Mouse (Mus musculus): ENCODE data around the gene Slc35f4. TPM values are rescaled to one million over a fixed set of nuclear protein-coding genes. Genes with fewer than 3 reads are reported as not detected.

Gene Slc35f4
- polyA plus RNA-seq, 1 experiment from 2014 or later = not detected

DNA sequence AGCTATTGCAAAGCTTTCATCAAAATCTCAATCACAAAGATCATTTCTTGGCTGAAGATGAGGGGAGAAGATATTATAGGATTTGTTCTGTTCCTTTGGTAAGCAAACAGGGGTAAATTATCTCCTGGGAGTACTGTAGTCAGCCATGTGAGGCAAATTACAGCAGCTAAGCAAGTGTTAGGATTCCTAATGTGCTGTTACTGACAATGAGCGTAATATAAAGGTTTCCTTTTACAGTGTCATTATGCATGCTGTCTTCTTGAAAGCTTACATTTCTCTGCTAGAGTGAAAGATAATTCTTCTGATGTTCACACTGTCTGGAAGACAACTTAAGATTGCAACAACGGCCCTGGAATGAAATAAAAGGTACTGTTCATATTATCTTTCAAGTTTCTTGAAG, 192.0 kb downstream of the Slc35f4 start:
- Histone ChIP-seq H3K4me1 (ENCODE audit: control insufficient read depth, insufficient read depth, low read length) (no peaks in the 10 kb centered on the region), H3K9me3 (ENCODE audit: control insufficient read depth, low read length) (no peaks in the 10 kb centered on the region), H3K4me3 (ENCODE audit: low read length) (no peak overlapping the region), H3K9ac (ENCODE audit: low read depth, low read length) (no peak overlapping the region), H3K27me3 (ENCODE audit: control insufficient read depth, insufficient read depth, low read length) (no peaks in the 10 kb centered on the region), H3K36me3 (ENCODE audit: control insufficient read depth, insufficient read depth, low read length) (no peaks in the 10 kb centered on the region), H3K4me2 (replicated peaks; ENCODE audit: low read depth, low read length) (no peak overlapping the region), H3K27ac (ENCODE audit: low read depth, low read length) (no peak overlapping the region)
- WGBS = 63% methylated on average over 2 of the region's 2 CpGs
- no peak for ATAC-seq (ENCODE audit: low FRiP score, low TSS enrichment)

DNA sequence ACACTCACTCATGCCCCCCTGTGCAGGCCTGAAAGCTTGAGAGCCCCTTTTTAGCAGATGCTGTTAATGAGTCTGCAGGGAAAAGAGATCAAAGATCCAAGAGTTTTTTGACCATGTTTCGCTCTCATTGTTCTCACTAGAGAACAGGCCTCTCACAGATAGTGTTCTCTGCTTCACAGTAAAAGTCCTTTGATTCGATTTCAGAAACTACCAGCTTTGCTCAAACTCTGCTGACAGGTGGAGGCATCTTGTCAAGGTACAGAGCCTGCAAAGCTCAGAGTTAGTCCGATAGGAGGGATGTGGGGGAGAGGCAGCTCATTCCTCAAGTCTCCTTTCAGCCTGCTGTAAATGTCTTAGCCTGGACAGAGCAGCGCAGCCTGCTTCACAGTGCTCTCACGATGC, 209.4 kb downstream of the Slc35f4 start:
- no peaks in the 10 kb centered on the region for H3K27me3 ChIP-seq (ENCODE audit: control insufficient read depth, insufficient read depth, low read length)
- H3K4me1 ChIP-seq (ENCODE audit: control insufficient read depth, insufficient read depth, low read length) = 0 out of 2 replicates have a peak, but pooled peaks cover 4% of the 10 kb centered on the region
- no peak for ATAC-seq (ENCODE audit: low FRiP score, low TSS enrichment)
- no peak overlapping the region for H3K9ac ChIP-seq (ENCODE audit: low read depth, low read length)
- H3K4me2 ChIP-seq (replicated peaks; ENCODE audit: low read depth, low read length) = no peak overlapping the region
- H3K36me3 ChIP-seq (ENCODE audit: control insufficient read depth, insufficient read depth, low read length) = no peaks in the 10 kb centered on the region
- 19% methylated on average over 5 of the region's 5 CpGs for WGBS
- H3K9me3 ChIP-seq (ENCODE audit: control insufficient read depth, low read length) = no peaks in the 10 kb centered on the region
- H3K4me3 ChIP-seq (ENCODE audit: low read length) = no peak overlapping the region
- H3K27ac ChIP-seq (ENCODE audit: low read depth, low read length) = no peak overlapping the region

DNA sequence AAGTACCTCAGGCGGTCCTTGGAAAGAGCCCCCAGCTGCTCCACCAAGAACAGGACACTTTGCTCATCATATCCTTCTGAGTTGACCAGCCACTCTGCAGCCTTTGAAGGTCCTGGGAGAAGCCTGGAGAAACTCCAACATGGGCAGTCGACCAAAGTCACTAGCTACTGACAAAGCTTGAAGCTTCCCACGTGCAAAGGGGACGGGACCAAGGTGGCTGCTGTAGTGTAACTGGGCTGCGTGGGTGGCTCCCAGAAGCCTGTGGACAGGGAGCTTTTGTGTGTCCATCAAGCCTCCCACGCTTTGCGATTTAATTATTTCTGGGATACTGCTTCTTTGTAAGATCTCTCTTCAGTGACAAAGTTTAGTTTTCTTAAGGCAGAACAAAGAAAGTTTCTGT, 211.9 kb downstream of the Slc35f4 start:
- WGBS = 51% methylated on average over 7 of the region's 7 CpGs
- H3K4me2 ChIP-seq (replicated peaks; ENCODE audit: low read depth, low read length) = no peak overlapping the region

GRCm38 (mm10) chr14:49313376-49313775, 212.5 kb downstream of the Slc35f4 start:
- Histone ChIP-seq H3K9me3 (ENCODE audit: control insufficient read depth, low read length) (no peaks in the 10 kb centered on the region), H3K27ac (ENCODE audit: low read depth, low read length) (no peak overlapping the region), H3K4me1 (ENCODE audit: control insufficient read depth, insufficient read depth, low read length) (0 out of 2 replicates have a peak, but pooled peaks cover 4% of the 10 kb centered on the region), H3K4me3 (ENCODE audit: low read length) (no peak overlapping the region), H3K27me3 (ENCODE audit: control insufficient read depth, insufficient read depth, low read length) (no peaks in the 10 kb centered on the region), H3K4me2 (replicated peaks; ENCODE audit: low read depth, low read length) (no peak overlapping the region), H3K36me3 (ENCODE audit: control insufficient read depth, insufficient read depth, low read length) (no peaks in the 10 kb centered on the region), H3K9ac (ENCODE audit: low read depth, low read length) (no peak overlapping the region)
- WGBS = 60% methylated on average over 8 of the region's 8 CpGs
- no peak for ATAC-seq (ENCODE audit: low FRiP score, low TSS enrichment)

More for the DNA sequence above, 211.9 kb downstream of the Slc35f4 start:
- H3K36me3 ChIP-seq (ENCODE audit: control insufficient read depth, insufficient read depth, low read length) = no peaks in the 10 kb centered on the region
- no peak overlapping the region for H3K4me3 ChIP-seq (ENCODE audit: low read length)
- 0 out of 2 replicates have a peak, but pooled peaks cover 4% of the 10 kb centered on the region for H3K4me1 ChIP-seq (ENCODE audit: control insufficient read depth, insufficient read depth, low read length)
- H3K27ac ChIP-seq (ENCODE audit: low read depth, low read length) = no peak overlapping the region
- H3K27me3 ChIP-seq (ENCODE audit: control insufficient read depth, insufficient read depth, low read length) = no peaks in the 10 kb centered on the region
- no peaks in the 10 kb centered on the region for H3K9me3 ChIP-seq (ENCODE audit: control insufficient read depth, low read length)
- no peak for ATAC-seq (ENCODE audit: low FRiP score, low TSS enrichment)
- H3K9ac ChIP-seq (ENCODE audit: low read depth, low read length) = no peak overlapping the region

DNA sequence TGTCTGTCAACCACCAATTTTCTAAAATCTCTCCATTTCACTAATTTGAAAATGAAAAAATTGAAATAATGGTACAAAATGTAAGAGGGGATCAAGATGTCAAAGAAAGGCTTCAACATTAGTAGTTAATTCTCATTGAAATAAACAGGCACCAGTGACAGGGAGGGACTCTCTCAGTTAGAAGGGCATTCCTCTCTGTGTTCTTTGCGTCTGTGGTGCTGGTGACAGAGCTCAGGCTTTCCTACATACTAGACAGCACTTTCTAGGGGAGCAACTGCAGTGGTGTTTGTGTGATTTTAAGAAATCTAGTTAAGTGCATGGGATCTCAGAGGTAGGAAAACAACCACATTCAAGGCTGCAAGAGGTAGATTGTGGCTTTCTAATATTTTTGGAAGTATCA, 214.3 kb downstream of the Slc35f4 start:
- no peaks in the 10 kb centered on the region for H3K27me3 ChIP-seq (ENCODE audit: control insufficient read depth, insufficient read depth, low read length)
- no peak for ATAC-seq (ENCODE audit: low FRiP score, low TSS enrichment)
- no peak overlapping the region for H3K4me2 ChIP-seq (replicated peaks; ENCODE audit: low read depth, low read length)
- 0 out of 2 replicates have a peak, but pooled peaks cover 4% of the 10 kb centered on the region for H3K4me1 ChIP-seq (ENCODE audit: control insufficient read depth, insufficient read depth, low read length)
- H3K4me3 ChIP-seq (ENCODE audit: low read length) = no peak overlapping the region
- no peak overlapping the region for H3K9ac ChIP-seq (ENCODE audit: low read depth, low read length)
- no peaks in the 10 kb centered on the region for H3K9me3 ChIP-seq (ENCODE audit: control insufficient read depth, low read length)
- no peak overlapping the region for H3K27ac ChIP-seq (ENCODE audit: low read depth, low read length)
- no peaks in the 10 kb centered on the region for H3K36me3 ChIP-seq (ENCODE audit: control insufficient read depth, insufficient read depth, low read length)
- WGBS = 76% methylated on average over 1 of the region's 1 CpGs

GRCm38 (mm10) chr14:49311091-49311492, 214.8 kb downstream of the Slc35f4 start:
- Histone ChIP-seq H3K9ac (ENCODE audit: low read depth, low read length) (no peak overlapping the region), H3K27me3 (ENCODE audit: control insufficient read depth, insufficient read depth, low read length) (no peaks in the 10 kb centered on the region), H3K9me3 (ENCODE audit: control insufficient read depth, low read length) (no peaks in the 10 kb centered on the region), H3K4me2 (replicated peaks; ENCODE audit: low read depth, low read length) (no peak overlapping the region), H3K4me3 (ENCODE audit: low read length) (no peak overlapping the region), H3K4me1 (ENCODE audit: control insufficient read depth, insufficient read depth, low read length) (0 out of 2 replicates have a peak, but pooled peaks cover 4% of the 10 kb centered on the region), H3K36me3 (ENCODE audit: control insufficient read depth, insufficient read depth, low read length) (no peaks in the 10 kb centered on the region), H3K27ac (ENCODE audit: low read depth, low read length) (no peak overlapping the region)
- 69% methylated on average over 5 of the region's 5 CpGs for WGBS
- ATAC-seq (ENCODE audit: low FRiP score, low TSS enrichment) = no peak

DNA sequence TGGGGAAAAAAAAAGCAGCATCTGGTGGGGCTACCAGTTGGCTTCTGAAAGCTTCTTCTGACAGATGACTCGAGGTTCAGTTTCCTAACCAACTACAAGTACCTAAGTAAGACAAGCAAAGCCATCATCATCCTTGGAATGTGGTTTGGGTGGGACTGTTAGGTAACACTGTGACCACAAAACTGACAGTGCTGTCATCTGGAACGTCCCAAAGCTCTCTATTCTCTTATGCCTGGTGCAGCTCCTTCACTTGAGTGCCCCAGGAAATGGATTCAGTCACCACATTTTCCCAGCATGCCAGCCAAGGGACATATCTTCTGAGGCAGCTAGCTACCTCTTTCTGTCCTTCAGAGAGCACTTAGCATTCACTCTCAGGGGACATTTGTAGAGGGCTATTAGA, 216.2 kb downstream of the Slc35f4 start:
- no peaks in the 10 kb centered on the region for H3K36me3 ChIP-seq (ENCODE audit: control insufficient read depth, insufficient read depth, low read length)
- no peak overlapping the region for H3K27ac ChIP-seq (ENCODE audit: low read depth, low read length)
- ATAC-seq (ENCODE audit: low FRiP score, low TSS enrichment) = no peak
- no peak overlapping the region for H3K4me2 ChIP-seq (replicated peaks; ENCODE audit: low read depth, low read length)
- no peaks in the 10 kb centered on the region for H3K27me3 ChIP-seq (ENCODE audit: control insufficient read depth, insufficient read depth, low read length)
- no peak overlapping the region for H3K9ac ChIP-seq (ENCODE audit: low read depth, low read length)
- H3K4me1 ChIP-seq (ENCODE audit: control insufficient read depth, insufficient read depth, low read length) = 0 out of 2 replicates have a peak, but pooled peaks cover 4% of the 10 kb centered on the region
- 77% methylated on average over 2 of the region's 2 CpGs for WGBS
- H3K9me3 ChIP-seq (ENCODE audit: control insufficient read depth, low read length) = no peaks in the 10 kb centered on the region
- no peak overlapping the region for H3K4me3 ChIP-seq (ENCODE audit: low read length)

DNA sequence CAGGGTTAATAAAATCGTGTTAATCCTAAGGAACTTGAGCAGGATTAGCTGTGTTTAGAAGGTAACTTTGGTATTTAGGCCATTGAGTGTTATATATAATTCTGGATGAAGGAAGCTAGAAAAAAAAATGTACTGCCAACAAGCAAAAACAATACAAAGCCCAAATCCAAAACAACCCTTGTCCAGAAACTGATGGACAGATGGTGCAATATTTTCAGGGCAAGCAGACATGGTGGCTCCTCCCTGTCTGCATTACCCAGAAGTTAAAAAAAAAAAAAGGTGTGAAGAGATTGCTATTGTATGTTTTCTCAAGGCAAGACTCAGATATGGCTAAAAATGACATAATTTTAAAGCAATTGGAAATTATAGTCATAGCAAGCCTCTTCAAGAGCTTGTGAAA, 217.3 kb downstream of the Slc35f4 start:
- no peak overlapping the region for H3K27ac ChIP-seq (ENCODE audit: low read depth, low read length)
- H3K9me3 ChIP-seq (ENCODE audit: control insufficient read depth, low read length) = no peaks in the 10 kb centered on the region
- no peaks in the 10 kb centered on the region for H3K27me3 ChIP-seq (ENCODE audit: control insufficient read depth, insufficient read depth, low read length)
- H3K4me3 ChIP-seq (ENCODE audit: low read length) = no peak overlapping the region
- no peak overlapping the region for H3K4me2 ChIP-seq (replicated peaks; ENCODE audit: low read depth, low read length)
- 0 out of 2 replicates have a peak, but pooled peaks cover 4% of the 10 kb centered on the region for H3K4me1 ChIP-seq (ENCODE audit: control insufficient read depth, insufficient read depth, low read length)
- 71% methylated on average over 1 of the region's 1 CpGs for WGBS
- ATAC-seq (ENCODE audit: low FRiP score, low TSS enrichment) = no peak
- no peak overlapping the region for H3K9ac ChIP-seq (ENCODE audit: low read depth, low read length)
- no peaks in the 10 kb centered on the region for H3K36me3 ChIP-seq (ENCODE audit: control insufficient read depth, insufficient read depth, low read length)

GRCm38 (mm10) chr14:49307842-49308241, 218.0 kb downstream of the Slc35f4 start:
- Histone ChIP-seq H3K4me1 (ENCODE audit: control insufficient read depth, insufficient read depth, low read length) (no peaks in the 10 kb centered on the region), H3K36me3 (ENCODE audit: control insufficient read depth, insufficient read depth, low read length) (no peaks in the 10 kb centered on the region), H3K4me3 (ENCODE audit: low read length) (no peak overlapping the region), H3K9ac (ENCODE audit: low read depth, low read length) (no peak overlapping the region), H3K27ac (ENCODE audit: low read depth, low read length) (no peak overlapping the region), H3K4me2 (replicated peaks; ENCODE audit: low read depth, low read length) (no peak overlapping the region), H3K9me3 (ENCODE audit: control insufficient read depth, low read length) (no peaks in the 10 kb centered on the region), H3K27me3 (ENCODE audit: control insufficient read depth, insufficient read depth, low read length) (no peaks in the 10 kb centered on the region)
- WGBS = 82% methylated on average over 3 of the region's 3 CpGs
- no peak for ATAC-seq (ENCODE audit: low FRiP score, low TSS enrichment)

Measured in kidney, embryonic 14.5 days (tissue).